Mouse (Mus musculus) G1E (cell line): Measurements from ENCODE around the gene Larp4. TPM values are rescaled to one million over a fixed set of nuclear protein-coding genes. Genes with fewer than 3 reads are reported as not detected.

ENCODE experiments used
- ATAC-seq: 2 replicates; pipeline ENCODE4 v1.8.0; 2016; ENCODE audit warnings: mild to moderate bottlenecking; ENCODE audit not compliant: insufficient number of reproducible peaks, poor library complexity, low FRiP score, severe bottlenecking; ENCODE audit errors: extremely low read depth
- DNase-seq: peaks from one replicate; pipeline ENCODE4 v3.0.0; 2012; ENCODE audit warnings: low spot score
- H3K27me3 ChIP-seq: 2 replicates; pipeline ENCODE4 v1.6.1; 2012; ENCODE audit warnings: mild to moderate bottlenecking, low read length, inconsistent platforms; ENCODE audit not compliant: insufficient read depth
- H3K36me3 ChIP-seq: replicated peaks from 2 replicates; pipeline ENCODE3; 2012; ENCODE audit warnings: mild to moderate bottlenecking, inconsistent platforms
- H3K4me1 ChIP-seq: 2 replicates; pipeline ENCODE4 v1.6.1; 2012; ENCODE audit warnings: low read depth, low read length, inconsistent platforms, mixed read lengths; ENCODE audit not compliant: insufficient read depth
- H3K4me3 ChIP-seq: 2 replicates; pipeline ENCODE4 v1.5.1; 2012; ENCODE audit warnings: low read depth, mild to moderate bottlenecking, inconsistent platforms, low read length, moderate library complexity, mixed read lengths
- H3K9me3 ChIP-seq: replicated peaks from 2 replicates; pipeline ENCODE4 v1.6.1; 2012; ENCODE audit warnings: inconsistent platforms
- CTCF ChIP-seq: IDR thresholded peaks from 2 replicates; pipeline ENCODE4 v1.5.1; 2012; ENCODE audit warnings: low read depth, low read length, inconsistent platforms, mixed read lengths
- GATA1 ChIP-seq: IDR thresholded peaks from 2 replicates; pipeline ENCODE4 v1.6.1; 2012; ENCODE audit warnings: borderline replicate concordance, low read length, inconsistent platforms, mixed read lengths
- GATA2 ChIP-seq: IDR thresholded peaks from 2 replicates; pipeline ENCODE4 v1.6.1; 2012; ENCODE audit warnings: low read depth, low read length, inconsistent platforms, borderline replicate concordance
- POLR2AphosphoS5 ChIP-seq: IDR thresholded peaks from 2 replicates; pipeline ENCODE4 v1.6.1; 2012; ENCODE audit warnings: low read depth, low read length, inconsistent platforms; ENCODE audit not compliant: insufficient replicate concordance
- TAL1 ChIP-seq: conservative IDR thresholded peaks from 2 replicates; pipeline ENCODE4 v1.6.1; 2012; ENCODE audit warnings: low read depth, low read length, inconsistent platforms, mixed read lengths
- polyA plus RNA-seq: library from polyadenylated mRNA; stranded (reverse); fragments of >175 nt; gene quantifications from 2 replicates; pipeline ENCODE4 v1.2.3, GENCODE M21; 2012
- total RNA-seq, 2 experiments: library from RNA; stranded (forward) in 1 of 2; stranded (reverse) in 1 of 2; fragments of 200-1000 nt in 1 of 2; fragments of >200 nt in 1 of 2; fragmentation: Nextera tagmentation in 1 of 2; gene quantifications; 2 replicates each; pipeline ENCODE4 v1.2.3; 2014 to 2017

Larp4 gene
- total and polyA plus RNA-seq, 3 experiments, result 13.4 to 207 (median 85.3) TPM

DNA sequence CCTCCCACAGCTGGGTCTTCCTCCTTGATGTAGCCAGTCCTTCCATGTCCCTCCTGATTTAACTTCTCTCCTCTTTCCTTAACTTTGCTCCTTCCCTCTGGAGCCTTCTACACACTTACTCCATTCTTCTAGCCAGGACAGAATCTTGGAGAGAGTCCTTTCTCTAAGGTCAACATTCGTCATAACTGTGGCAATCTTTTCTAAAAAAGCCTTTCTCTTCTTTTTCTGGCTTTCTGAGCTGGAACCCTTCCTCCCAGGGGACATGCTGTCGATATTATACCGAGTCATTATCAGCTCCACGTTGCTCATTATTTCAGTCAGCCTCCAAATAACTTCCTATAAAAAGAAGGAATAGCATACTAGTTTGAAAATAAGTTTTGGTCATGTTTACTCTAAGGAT is 14.5 kb upstream of the Larp4 start:
- no peak for TF ChIP-seq CTCF
- TF ChIP-seq TAL1, result no peak
- TF ChIP-seq GATA2, result no peak
- no peak for TF ChIP-seq POLR2AphosphoS5
- TF ChIP-seq GATA1, result no peak
- H3K36me3 ChIP-seq, result no peaks in the 10 kb centered on the region
- peaks cover 33% of the 10 kb centered on the region for H3K27me3 ChIP-seq
- no peaks in the 10 kb centered on the region for H3K9me3 ChIP-seq
- no peak for ATAC-seq
- no peaks in the 10 kb centered on the region for H3K4me1 ChIP-seq
- H3K4me3 ChIP-seq, result no peak overlapping the region
- DNase-seq, result no peak

DNA sequence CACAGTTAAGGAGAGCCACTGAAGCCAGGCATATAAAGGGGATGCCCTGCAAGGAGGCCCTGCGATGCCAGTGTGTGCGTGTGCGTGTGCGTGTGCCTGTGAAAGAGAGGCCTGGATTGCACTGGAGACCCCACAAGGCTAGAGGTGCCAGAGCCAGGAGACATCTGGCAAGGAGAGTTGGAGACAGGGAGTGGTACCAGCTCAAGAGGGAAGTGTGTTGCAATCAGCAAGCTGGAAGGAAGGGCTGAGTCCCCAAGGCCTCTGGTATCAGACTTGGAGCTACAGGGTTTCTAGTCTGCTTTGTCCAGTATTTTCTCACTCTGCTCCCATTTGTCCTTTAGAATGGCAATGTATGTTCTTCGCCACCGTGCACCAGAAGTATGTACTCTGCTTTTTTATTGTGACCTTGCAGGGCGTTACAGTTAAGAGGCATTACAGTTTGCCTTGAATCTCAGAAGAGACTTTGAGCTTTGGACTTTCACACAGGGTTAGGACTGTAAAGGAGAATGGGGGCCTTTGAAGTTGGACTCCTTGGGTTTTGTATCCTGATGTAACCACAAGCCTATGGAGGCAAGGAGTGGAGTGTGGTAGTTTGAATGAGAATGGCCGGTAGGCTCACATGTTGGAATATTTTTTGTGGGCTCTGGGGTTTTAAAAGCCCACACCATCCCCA is 4.6 kb upstream of the Larp4 start:
- H3K4me1 ChIP-seq, result 0 out of 2 replicates have a peak, but pooled peaks cover 3% of the 10 kb centered on the region
- ATAC-seq, result no peak
- TF ChIP-seq CTCF (no peak), GATA1 (no peak), TAL1 (no peak), GATA2 (no peak), POLR2AphosphoS5 (no peak)
- no peak for DNase-seq
- H3K36me3 ChIP-seq, result no peaks in the 10 kb centered on the region
- H3K9me3 ChIP-seq, result no peaks in the 10 kb centered on the region
- H3K27me3 ChIP-seq, result peaks cover 42% of the 10 kb centered on the region
- no peak overlapping the region for H3K4me3 ChIP-seq

DNA sequence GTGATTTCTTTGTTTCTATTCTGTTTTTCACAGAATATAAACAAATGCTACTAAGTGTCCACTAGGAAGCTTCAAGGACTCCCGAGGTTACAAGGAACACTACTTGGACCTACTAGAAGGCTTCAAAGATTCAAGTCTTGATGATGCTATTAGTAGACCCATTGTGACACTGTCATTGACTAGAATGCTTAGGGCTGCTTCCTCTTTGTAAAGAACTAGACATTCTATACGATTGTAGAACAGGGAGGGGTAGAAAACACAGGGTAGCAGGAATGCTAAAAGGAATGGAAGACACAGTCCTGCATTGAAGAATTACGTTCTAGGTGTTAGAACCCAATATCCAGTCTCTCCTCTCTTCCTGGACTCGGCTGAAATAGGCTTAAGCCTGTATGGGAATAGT is 2.9 kb upstream of the Larp4 start, which contains the start of gene Fam186a:
Gene Fam186a (minus strand): TSS at position 101 of the 400 bp plus-strand sequence.
- Histone ChIP-seq H3K27me3 (peaks cover 33% of the 10 kb centered on the region), H3K4me1 (peaks cover 5% of the 10 kb centered on the region; the same call in 1 of the 2 replicates), H3K36me3 (no peaks in the 10 kb centered on the region), H3K4me3 (no peak within 1 kb of the TSS), H3K9me3 (no peaks in the 10 kb centered on the region)
- ATAC-seq (no peak), DNase-seq (no peak)
- no peak for TF ChIP-seq POLR2AphosphoS5
- TF ChIP-seq TAL1, result no peak
- no peak for TF ChIP-seq GATA1
- TF ChIP-seq CTCF, result no peak
- no peak for TF ChIP-seq GATA2

DNA sequence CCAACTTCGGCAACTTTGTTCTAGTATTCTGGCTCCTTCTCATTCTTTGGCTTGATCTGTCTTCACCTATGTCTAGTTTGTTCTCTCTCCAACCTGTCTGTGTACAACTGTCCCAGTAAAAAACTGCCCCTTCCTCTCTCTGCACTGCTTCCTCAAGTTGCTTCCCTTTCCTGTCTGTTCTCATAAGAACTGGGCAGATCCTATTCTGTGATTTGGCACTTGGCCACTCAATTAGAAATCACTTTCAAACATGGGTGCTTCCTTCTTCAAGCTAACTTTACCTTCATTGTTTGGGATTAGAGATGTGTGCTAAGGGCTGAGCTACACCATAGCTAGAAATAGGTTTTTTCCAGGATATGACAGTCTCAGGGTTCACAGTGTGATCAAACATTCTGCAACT is 741 bp downstream of the Larp4 start:
- Histone ChIP-seq H3K9me3 (no peaks in the 10 kb centered on the region), H3K4me3 (no peak overlapping the region), H3K27me3 (peaks cover 11% of the 10 kb centered on the region), H3K36me3 (no peaks in the 10 kb centered on the region), H3K4me1 (peaks cover 9% of the 10 kb centered on the region)
- TF ChIP-seq POLR2AphosphoS5 (no peak), TAL1 (no peak), CTCF (no peak), GATA2 (no peak), GATA1 (no peak)
- no peak for DNase-seq
- no peak for ATAC-seq

- Histone ChIP-seq H3K36me3 (no peaks in the 10 kb centered on the region), H3K4me1 (peaks cover 15% of the 10 kb centered on the region), H3K9me3 (no peaks in the 10 kb centered on the region), H3K27me3 (no peaks in the 10 kb centered on the region), H3K4me3 (peak overlapping the region; percentile 94)
- no peak for TF ChIP-seq GATA1
- no peak for TF ChIP-seq TAL1
- no peak for TF ChIP-seq CTCF
- TF ChIP-seq POLR2AphosphoS5, result no peak
- TF ChIP-seq GATA2, result no peak
- DNase-seq (peak; percentile 96), ATAC-seq (peak; percentile 93)
These were observed 2.6 kb downstream of the Larp4 start for GRCm38 (mm10) chr15:99972361-99972988.
